Mouse (Mus musculus) heart, adult 2 months (tissue): ENCODE measurements around the gene Rplp0.

Experiments used
- CTCF ChIP-seq: fragments of 200-600 bp; IDR thresholded peaks from 2 replicates; pipeline ENCODE4 v1.8.1; 2022; ENCODE audit warnings: antibody characterized with exemption, mild to moderate bottlenecking, moderate library complexity
- POLR2A ChIP-seq: fragments of 200-500 bp; IDR thresholded peaks from 2 replicates; pipeline ENCODE4 v1.6.1; 2011; ENCODE audit warnings: mild to moderate bottlenecking, low read depth, low read length, control low read depth; ENCODE audit not compliant: insufficient read depth

GRCm38 (mm10) chr5:115512375-115512774, 46.9 kb upstream of the Rplp0 start:
- TF ChIP-seq POLR2A: no peak
- no peak for TF ChIP-seq CTCF
